Mouse (Mus musculus): ENCODE measurements at regions not wholly inside any gene's neighbourhood (a gene's known extent, or its start where the extent isn't known, plus 50 kb on each side); places are given as distances from the start of the nearest gene placed in this dataset.
A peak's percentile ranks its signal among the peaks of the same experiment; 100 is the strongest.

GRCm38 (mm10) chr2:174884232-174885225 lies 124.1 kb downstream of the Edn3 start:
- DNase-seq (ENCODE audit: low spot score in 2 of 2): no peak

- DNase-seq (ENCODE audit: low spot score in 2 of 2): no peak
Observed at GRCm38 (mm10) chr2:174892658-174893057, 117.4 kb upstream of the Gm14444 start.

- DNase-seq (ENCODE audit: low spot score in 2 of 2): no peak
Observed at GRCm38 (mm10) chr2:174897424-174897823, 112.6 kb upstream of the Gm14444 start.

GRCm38 (mm10) chr2:174899940-174900670 lies 109.9 kb upstream of the Gm14444 start:
- DNase-seq (ENCODE audit: low spot score in 2 of 2): no peak

GRCm38 (mm10) chr2:174900671-174900991 lies 109.4 kb upstream of the Gm14444 start:
- DNase-seq (ENCODE audit: low spot score in 2 of 2): peak in 1 of 2 experiments; percentile 32

- peak; percentile 9 to 18 for DNase-seq (ENCODE audit: low spot score in 2 of 2)
Observed at GRCm38 (mm10) chr2:174901801-174902200, 108.2 kb upstream of the Gm14444 start.

GRCm38 (mm10) chr2:174903627-174904026 lies 106.4 kb upstream of the Gm14444 start:
- DNase-seq (ENCODE audit: low spot score in 2 of 2): no peak

- DNase-seq (ENCODE audit: low spot score in 2 of 2): peak in 1 of 2 experiments; percentile 4
Observed at GRCm38 (mm10) chr2:174905865-174906639, 104.0 kb upstream of the Gm14444 start.

GRCm38 (mm10) chr2:174917146-174917905 lies 92.7 kb upstream of the Gm14444 start:
- DNase-seq (ENCODE audit: low spot score in 2 of 2): no peak

GRCm38 (mm10) chr2:174917975-174918374 lies 92.1 kb upstream of the Gm14444 start:
- DNase-seq (ENCODE audit: low spot score in 2 of 2): no peak

GRCm38 (mm10) chr2:174922208-174922607 lies 87.8 kb upstream of the Gm14444 start:
- DNase-seq (ENCODE audit: low spot score in 2 of 2): no peak

GRCm38 (mm10) chr2:174929718-174930117 lies 80.3 kb upstream of the Gm14444 start:
- no peak for DNase-seq (ENCODE audit: low spot score in 2 of 2)

- peak; percentile 77 to 91 for DNase-seq (ENCODE audit: low spot score in 2 of 2)
Observed at GRCm38 (mm10) chr2:174932137-174933012, 77.7 kb upstream of the Gm14444 start.

- DNase-seq (ENCODE audit: low spot score in 2 of 2): no peak
Observed at GRCm38 (mm10) chr2:174933013-174933353, 77.1 kb upstream of the Gm14444 start.

GRCm38 (mm10) chr2:174936665-174937064 lies 73.4 kb upstream of the Gm14444 start:
- no peak for DNase-seq (ENCODE audit: low spot score in 2 of 2)

- DNase-seq (ENCODE audit: low spot score in 2 of 2): no peak
Observed at GRCm38 (mm10) chr2:174937930-174938329, 72.1 kb upstream of the Gm14444 start.

GRCm38 (mm10) chr2:174942221-174942620 lies 67.8 kb upstream of the Gm14444 start:
- no peak for DNase-seq (ENCODE audit: low spot score in 2 of 2)

- DNase-seq (ENCODE audit: low spot score in 2 of 2): no peak
Observed at GRCm38 (mm10) chr2:174948106-174948505, 61.9 kb upstream of the Gm14444 start.

Measured in left cerebral cortex, adult 8-10 months (tissue).